Mouse (Mus musculus) frontal cortex, adult 2 months (tissue): Measurements from ENCODE around the gene Ift57. TPM values are rescaled to one million over a fixed set of nuclear protein-coding genes. Genes with fewer than 3 reads are reported as not detected.
A peak's percentile ranks its signal among the peaks of the same experiment; 100 is the strongest.

Experiments
- DNase-seq, 2 experiments: peaks; one replicate each; pipeline ENCODE4 v3.0.0; 2022; ENCODE audit warnings: low spot score in 1 of 2; ENCODE audit errors: extremely low spot score in 1 of 2
- polyA plus RNA-seq: library from polyadenylated mRNA; depleted of rRNA; stranded (reverse); fragments of >200 nt; gene quantifications from 2 replicates; pipeline ENCODE4 v1.2.3, GENCODE M21; 2012

Ift57 gene
- polyA plus RNA-seq, 1 experiment: 68.1 TPM

DNA sequence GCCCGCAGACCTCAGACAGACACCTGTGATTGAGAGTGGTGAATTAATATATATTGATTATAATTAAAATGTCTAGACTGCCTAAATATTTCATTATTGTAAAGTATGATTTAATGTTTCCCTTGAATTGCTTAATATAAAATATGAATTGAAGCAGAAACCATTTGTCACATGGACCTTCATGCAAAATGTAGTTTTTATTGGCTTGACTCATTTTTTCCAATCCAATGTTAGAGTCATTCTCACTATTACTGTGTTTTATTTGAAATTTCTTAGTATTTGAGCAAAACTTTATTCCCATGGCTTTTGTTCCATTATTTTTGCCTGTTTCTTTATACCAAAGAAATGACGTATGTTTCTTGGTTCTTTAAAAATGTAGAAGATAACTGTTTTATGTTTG is 48.3 kb downstream of the Ift57 start:
- no peak for DNase-seq

DNA sequence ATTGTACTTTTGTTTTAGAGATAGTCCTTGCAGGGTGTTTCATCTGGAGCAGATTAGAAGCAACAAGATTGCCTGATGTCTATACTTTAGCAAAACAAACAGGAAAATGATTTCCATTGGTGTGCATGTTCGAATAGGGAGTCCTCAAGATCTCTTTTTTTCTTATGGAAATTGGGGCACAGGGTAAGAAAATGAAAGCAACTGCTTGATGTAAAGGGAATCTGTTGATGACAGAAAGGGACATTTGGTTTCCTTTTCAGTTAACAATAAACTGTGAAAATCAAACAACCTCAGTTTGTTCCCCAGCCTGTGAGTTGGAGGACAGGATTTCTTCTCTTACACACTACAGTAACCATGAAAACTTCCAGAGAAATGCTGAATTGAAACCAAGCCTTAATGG is 53.9 kb downstream of the Ift57 start:
- DNase-seq: no peak

DNA sequence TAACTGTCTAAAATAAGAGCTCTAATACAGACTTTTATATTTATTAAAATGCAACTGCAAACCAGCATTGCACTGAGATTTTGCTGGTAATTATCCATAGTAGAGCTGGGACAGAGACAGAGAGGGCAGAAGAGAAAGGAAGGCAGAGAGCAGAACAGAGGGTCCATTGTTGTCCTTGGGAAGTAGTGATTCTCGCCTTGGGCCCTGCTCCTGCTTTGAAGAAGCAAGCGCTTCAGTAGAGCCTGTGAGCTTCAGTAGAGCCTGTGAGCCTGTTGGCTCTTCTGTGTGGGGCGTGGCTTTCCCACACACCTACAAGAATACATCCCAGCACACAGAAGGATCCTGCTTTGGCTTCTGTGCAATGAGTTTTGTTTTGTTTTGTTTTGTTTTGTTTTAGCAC is 54.3 kb downstream of the Ift57 start:
- DNase-seq: no peak

DNA sequence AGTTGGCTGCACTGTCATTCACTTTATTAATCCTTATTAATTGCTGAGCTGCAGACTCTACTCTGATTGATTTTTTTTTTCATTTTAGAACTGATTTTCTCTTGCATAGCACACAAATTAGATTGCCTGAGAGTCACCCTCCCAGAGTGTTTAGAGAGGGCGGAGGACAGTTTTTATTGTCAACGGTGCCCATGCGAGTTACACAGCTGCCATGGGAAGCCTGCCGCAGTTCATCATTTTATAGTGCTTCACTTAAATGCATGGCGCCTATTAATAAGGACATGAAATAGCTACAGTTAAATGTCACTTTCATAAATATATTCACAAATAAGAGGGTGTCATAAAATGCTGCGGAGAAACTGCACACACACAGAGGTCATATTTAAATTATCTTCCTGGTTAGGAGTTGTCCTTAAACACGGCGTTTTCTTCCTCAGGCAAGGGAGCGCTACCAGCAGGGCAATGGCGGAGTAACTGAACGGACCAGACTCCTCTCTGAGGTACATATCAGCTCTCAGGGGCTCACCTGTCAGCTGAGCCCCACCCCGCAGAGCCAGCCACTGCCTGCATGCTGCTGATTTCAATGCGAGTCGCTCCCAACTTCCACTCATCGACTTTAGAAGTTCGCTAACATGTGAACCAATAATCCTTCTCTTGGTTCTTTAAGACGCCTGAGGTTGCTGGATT is 61.6 kb downstream of the Ift57 start:
- no peak for DNase-seq

DNA sequence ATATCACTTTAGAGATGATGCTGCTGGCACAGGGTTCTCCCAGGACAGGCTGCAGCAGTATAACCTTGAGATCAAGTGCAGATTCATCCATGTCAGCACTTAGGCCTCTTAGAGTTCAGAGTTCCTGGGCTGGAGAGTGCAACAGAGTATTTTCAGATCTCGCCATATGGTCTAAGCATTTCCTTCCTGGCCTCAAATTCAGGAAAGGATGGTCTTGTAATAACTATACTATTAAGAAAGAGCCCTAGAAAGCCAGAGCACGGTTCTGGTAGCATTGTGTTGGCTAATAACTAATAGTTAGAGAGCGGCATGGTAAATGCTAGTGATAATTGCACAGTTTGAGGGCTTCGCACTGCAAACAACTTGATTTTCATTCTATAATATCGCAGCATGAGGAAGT is 62.9 kb downstream of the Ift57 start:
- no peak for DNase-seq

DNA sequence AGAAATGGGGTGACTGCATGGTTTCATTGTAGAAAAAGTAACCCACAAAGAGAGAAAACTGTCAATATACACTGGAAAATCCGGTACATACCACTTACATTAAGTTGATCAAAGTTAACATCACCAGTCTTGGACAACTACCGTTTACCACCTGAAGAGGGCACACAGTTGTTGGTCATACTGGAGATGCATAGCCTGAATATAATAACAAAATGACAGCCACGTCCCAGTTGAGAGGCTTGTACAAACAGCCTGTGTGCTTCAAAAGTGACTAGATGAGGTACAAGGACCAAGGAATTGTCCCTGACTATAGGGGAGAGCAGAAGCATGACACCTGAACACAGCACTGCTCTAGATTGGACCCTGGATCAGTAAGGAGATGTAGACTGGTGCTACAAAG is 67.3 kb downstream of the Ift57 start:
- DNase-seq: peak in 1 of 2 experiments; percentile 30

DNA sequence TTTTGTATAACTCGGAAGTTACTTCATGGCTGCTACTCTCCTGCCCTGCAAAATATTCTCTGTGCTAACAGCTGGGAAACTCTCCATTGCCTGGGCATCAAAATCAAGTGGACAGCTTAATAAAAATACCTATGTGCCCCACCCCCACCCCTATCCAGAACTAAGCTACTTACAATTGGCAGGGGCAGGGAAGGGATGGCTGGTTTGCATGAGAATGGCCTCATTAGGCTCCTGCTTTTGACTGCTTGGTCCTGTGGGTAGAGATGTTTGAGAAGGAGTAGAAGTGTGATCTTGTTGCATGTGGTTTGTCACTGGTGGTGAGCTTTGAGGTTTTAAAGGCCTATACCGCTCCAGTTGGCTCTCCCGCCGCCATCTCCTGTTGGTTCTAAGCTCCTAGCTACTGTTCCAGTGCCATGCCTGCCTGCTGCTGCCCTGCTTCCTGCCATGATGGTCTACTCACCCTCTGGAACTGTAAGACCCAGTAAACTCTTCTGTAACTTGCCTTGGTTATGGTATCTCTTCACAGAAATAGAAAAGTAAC is 69.5 kb downstream of the Ift57 start:
- DNase-seq: no peak

DNA sequence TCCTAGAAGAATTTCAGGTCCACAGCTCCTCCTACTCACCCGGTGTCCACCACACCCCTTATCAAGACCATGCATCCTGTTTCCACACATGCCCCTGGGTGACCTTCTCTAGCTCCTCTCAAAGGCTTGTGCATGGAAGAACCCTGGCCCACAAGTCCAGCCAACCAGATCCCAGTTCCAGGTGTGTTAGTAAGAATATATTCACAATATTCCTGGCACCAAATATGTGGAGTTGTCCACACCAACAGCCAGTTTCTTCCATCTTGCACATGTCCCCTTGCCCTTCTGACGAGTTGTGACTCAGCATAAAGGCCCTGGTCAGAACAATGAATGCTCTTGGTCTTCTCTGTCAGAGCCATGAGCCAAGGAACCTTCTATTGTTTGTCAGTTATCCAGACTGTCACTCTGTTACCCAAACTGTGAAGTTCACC is 70.8 kb downstream of the Ift57 start:
- no peak for DNase-seq

DNA sequence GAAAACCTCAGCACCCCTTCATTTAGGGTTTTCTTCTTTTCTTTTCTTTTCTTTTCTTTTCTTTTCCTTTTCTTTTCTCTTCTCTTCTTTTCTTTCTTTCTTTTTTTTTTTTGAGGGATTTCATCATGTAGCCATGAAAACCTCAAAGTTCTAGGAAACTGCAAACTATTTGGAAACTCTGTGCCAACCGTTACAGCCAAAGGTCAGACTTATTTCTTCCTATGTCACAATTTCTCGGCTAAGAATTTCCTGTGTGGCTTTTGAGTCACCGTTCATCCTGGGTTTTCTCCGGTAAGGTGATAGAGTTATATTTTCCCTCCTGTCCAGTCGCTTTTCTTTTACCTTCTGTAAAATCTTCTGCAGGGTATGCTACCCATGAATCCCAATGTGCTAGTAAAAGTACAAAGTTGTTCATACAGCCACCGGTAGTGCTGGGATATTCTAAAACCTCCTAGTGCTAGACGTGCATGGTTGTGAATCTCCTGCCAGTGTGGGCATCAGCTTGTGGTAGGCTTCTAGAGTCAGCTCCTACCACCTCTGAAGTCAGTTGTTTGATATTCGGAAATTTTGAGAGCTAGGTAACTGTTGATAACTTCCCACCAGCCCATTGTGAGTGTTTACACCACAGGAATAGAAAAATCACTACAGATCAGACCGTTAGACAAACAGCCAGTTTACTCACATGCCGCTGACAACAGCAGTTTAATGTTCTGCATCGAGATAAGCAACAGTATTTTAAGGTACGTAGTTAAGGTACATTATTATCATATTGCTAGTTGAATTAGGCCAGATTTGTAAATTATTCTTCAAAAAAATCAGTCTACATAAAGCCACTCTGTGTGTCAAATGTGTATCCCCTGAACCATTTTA is 71.5 kb downstream of the Ift57 start:
- no peak for DNase-seq

DNA sequence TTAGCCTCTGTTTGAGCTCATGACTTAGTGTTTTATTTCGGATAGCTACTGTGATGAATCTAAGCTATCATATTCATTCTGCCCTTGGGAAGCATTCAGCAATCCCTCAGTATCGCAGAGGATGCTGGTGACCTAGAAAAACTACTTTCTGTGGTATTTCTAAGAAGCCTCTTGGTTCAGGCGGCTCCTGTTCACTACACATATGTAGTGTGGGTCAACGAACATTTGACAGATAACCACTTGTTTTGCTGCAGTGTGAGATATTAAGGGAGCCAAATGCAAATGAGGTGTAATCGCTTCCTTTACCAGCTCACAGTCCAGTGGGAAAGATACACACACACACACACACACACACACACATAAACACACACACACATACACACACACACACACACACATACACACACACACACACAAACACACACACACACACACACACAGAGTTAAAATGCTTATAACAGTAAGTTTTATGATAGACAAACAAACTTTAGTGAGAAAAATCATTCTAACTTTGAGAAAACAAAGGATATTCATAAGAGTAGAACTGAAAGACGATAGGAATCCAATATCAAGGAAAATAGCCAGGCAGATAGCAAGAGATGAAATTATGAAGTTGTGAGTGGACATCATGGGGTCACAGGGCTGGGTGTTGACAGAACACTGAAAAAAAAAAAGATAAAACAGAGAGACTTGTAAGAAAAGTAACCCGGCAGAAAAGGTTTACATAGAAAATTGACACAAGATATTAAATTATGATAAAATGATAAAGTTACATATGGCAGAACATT is 72.8 kb downstream of the Ift57 start:
- DNase-seq: no peak

DNA sequence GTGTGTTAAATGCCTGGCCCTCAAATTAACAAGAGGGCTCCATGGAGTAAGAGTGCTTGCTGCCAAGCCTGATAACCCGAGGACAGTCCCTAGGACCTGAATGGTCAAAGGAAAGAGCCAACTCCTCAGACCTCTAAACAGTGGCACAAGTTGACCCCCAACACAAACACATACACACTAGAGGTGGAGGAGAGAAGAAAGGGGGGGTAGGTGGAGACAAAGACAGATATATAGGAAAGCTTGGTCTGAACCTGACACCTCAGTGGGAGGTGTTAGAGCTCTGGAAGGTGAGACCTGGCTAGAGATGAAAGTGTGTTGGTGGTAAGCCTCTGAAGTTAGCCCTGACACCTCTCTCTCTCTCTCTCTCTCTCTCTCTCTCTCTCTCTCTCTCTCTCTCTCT is 73.5 kb downstream of the Ift57 start:
- no peak for DNase-seq

DNA sequence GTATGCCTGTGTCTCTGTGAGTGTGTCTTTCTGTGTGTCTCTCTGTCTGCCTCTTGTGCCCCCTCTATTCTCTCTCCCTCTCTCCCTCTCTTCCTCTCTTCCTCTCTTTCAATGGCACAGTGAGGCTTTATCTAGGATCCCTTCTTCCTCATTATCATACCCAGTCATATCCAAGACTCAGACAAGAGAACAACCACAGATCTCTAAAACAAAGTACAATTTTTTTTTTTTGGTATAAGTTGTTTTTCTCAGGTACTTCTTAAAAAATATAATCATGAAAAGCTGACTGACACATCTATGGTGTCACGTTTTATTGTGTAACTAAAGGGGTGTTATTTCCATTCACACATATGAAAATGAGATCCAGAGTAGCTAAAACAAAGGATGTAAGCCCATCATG is 74.0 kb downstream of the Ift57 start:
- no peak for DNase-seq

DNA sequence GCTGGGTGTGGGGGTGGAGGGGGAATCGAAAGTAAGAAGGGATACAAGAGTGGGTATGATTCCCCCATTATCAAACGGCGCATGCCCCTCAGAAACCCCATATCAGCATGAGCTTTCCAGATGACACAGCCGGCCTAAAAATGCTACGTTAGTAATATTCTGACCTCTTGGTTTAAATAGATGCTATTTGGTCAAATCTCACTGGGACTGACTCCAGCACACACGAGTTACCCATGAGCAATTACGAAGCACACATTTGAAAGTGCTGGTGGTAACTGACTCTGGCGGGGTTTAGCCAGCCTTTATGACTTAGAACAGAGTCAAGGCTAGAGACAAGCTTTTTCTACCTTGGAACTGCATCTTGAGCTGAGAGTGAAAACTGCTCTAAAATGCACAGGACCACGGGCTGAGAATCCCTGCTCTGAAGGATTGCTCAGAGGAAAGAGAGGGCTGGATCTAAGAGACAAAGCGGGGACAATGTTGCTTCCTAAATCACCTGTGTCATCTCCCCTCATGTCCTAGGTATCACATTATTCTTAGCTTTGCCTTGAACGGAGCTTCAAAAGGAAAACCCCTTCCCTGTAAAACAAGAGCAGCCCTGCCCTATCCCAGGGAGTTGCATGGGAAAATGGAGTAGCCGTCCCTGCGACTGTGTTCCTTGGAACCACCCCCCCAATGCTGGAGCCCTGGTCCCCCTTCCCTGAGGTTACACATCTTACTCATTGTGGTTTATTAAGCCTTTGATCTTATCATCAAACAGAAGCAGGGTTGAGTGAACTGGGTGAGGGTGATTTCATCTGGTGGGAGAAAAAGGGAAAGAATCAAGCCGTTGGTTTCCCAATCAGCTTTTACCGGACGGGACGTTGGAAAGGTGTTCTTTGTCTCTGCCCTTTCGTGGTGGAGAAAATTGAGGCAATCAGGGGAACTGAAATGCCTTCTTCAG is 75.3 kb downstream of the Ift57 start:
- DNase-seq: no peak

DNA sequence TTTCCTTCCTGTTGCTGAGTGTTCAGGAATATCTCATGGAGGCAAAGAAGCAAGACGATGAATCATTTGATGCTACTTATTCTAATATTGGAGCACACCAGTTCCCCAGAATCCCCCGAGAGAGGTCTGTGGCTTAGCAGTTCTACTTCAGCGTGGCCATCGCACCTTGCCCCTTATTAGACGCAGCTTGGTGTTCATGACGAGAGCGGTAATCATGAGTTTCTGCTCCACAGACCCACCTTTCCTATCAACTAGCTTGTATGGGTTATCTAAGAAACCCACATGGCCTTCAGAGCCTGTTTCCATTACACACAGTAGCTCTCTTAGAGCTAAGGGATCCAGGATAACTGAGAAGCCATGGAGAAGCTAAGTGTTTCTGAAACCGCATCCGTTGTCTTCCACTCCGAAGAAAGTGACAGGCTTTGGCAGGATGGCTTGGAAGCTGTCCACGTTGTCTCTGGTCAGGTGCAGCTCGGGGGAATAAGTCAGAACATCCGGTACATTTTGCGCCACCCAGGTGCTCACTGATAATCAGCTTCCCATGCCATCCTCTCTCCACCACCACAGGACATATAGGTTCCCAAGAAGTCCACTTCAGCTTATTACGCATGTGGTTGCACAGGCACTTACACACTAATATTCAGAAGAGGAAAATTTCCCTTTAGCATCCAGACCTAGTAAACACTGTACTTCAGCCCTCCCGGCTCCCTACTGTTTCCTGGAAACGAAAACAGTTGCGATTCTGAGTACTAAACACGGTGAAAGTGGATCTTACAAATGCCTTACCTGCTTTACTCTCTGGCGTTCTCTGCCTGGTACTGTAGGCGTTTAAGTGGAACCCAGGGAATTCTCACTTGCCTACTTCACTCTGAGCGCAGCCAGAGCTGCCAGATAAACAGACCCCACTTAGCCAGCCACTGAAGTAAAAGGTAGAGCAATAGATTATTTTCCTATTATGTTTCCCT is 76.3 kb downstream of the Ift57 start:
- DNase-seq: no peak

DNA sequence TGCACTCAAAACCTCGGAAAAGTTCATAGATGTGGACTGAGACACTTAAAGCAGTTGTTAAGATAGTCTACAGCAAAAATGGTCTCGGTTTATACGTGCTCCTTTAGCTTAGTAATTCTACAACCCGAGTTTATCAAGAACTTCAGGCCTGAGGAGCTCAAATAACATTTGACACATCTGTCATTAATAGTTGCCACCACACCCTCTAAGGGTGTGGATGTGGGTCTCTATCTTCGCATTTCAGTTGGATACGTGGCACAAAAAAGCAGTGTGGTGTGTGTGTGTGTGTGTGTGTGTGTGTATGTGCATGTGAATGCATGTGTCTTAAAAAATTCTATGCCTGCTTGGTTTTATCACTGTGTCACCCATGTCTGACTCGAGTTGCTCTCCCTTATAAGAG is 77.9 kb downstream of the Ift57 start:
- no peak for DNase-seq

DNA sequence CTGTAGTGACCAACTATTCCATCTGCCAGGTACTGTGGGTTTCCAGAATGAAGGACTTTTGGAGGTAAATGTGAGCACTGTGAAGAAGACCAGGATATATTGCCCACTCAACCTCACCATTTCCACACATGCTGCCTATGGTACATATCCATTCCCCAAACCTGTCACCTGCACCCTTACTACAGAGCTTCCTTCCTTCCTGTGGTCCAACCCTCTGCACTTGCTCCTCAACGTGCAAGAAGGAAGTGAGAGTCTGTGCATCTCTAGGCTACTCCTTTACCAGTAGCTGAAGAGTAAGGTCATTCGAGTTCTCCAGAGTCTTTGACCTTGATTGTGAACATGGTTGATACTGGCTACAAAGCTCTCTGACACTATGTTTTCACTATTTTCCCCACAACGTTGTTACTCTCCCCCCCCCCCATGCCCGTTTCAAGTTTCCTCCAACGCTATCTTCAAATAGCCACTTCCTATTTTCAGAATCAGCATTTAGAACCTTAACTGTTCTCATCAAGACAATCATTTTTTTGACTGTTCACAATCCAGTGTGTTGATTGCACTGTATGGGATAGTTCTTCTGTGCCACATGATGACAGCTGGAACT is 82.6 kb downstream of the Ift57 start:
- no peak for DNase-seq

DNA sequence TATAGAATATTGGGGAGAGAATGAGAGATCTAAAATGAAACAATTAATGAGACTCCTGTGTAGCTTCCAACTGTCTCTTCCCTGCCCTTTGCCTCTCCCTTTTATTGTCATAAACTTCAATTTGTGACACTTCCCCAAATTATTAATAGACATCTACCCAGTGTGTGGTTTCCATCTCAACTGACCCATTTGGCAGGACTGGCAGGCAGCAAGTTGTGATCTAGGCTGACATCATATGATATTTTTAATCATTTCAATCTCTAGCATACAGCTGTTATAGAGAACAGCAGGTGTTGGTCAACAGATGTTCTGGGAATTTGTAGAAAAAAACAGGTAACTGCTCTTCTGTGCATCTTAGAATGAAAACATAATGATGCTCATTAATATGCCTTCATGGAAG is 84.3 kb downstream of the Ift57 start:
- DNase-seq: no peak

DNA sequence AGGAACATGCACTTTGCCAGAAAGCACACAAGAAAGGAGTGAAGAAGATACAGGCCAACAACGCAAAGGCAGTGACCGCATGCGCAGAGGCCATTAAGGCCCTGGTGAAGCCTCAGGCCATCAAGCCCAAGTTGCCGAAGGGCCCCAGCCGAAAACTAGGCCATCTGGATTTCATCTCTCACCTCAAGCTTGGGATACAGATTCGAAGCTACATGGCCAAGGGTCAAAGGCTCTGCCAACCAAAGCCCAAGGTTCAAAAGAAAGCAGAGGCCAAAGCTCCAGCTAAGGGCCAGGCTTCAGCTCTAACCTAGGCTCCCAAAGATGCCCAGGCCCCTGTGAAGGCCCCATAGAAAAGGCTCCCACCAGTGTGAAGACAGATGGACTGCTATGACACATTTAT is 87.1 kb downstream of the Ift57 start:
- DNase-seq: no peak
